Mouse (Mus musculus): Measurements from ENCODE around the gene Tcte2.

GRCm38 (mm10) chr17:13742941-13743708 lies 18.5 kb downstream of the Tcte2 start:
- TF ChIP-seq CTCF (conservative IDR thresholded peaks at IDR 0.05; ENCODE audit: insufficient read depth, insufficient read length, low read depth, low read length) (no peak), POLR2A (IDR thresholded peaks at IDR 0.05; ENCODE audit: low read depth, low read length) (no peak)
